Mouse (Mus musculus) erythroblast, embryonic 14.5 days (primary cell): Measurements from ENCODE around the gene Szt2. TPM values are rescaled to one million over a fixed set of nuclear protein-coding genes. Genes with fewer than 3 reads are reported as not detected.
A peak's percentile ranks its signal among the peaks of the same experiment; 100 is the strongest.

Experiments
- H3K27me3 ChIP-seq: 2 replicates; pipeline ENCODE4 v1.6.1; 2012; ENCODE audit warnings: inconsistent platforms; ENCODE audit not compliant: control insufficient read depth
- H3K36me3 ChIP-seq: 2 replicates; pipeline ENCODE4 v1.6.1; 2012; ENCODE audit warnings: mild to moderate bottlenecking, inconsistent platforms; ENCODE audit not compliant: control insufficient read depth
- H3K4me1 ChIP-seq: 2 replicates; pipeline ENCODE4 v1.6.1; 2012; ENCODE audit warnings: inconsistent platforms; ENCODE audit not compliant: control insufficient read depth
- H3K4me3 ChIP-seq: replicated peaks from 2 replicates; pipeline ENCODE3; 2012; ENCODE audit warnings: moderate library complexity, mild to moderate bottlenecking, inconsistent platforms
- H3K9me3 ChIP-seq: 2 replicates; pipeline ENCODE4 v1.6.1; 2012; ENCODE audit warnings: low read length, inconsistent platforms, mixed read lengths; ENCODE audit not compliant: control insufficient read depth
- GATA1 ChIP-seq: IDR thresholded peaks from 2 replicates; pipeline ENCODE4 v1.6.1; 2012; ENCODE audit warnings: low read length, inconsistent platforms, mixed read lengths
- TAL1 ChIP-seq: IDR thresholded peaks from 3 replicates; pipeline ENCODE4 v1.6.1; 2012; ENCODE audit warnings: low read length, inconsistent platforms, mixed read lengths
- polyA plus RNA-seq: library from polyadenylated mRNA; stranded (reverse); fragments of >175 nt; gene quantifications from 2 replicates; pipeline ENCODE4 v1.2.3, GENCODE M21; 2012

Szt2 gene
- polyA plus RNA-seq, 1 experiment: 9.3 TPM

DNA sequence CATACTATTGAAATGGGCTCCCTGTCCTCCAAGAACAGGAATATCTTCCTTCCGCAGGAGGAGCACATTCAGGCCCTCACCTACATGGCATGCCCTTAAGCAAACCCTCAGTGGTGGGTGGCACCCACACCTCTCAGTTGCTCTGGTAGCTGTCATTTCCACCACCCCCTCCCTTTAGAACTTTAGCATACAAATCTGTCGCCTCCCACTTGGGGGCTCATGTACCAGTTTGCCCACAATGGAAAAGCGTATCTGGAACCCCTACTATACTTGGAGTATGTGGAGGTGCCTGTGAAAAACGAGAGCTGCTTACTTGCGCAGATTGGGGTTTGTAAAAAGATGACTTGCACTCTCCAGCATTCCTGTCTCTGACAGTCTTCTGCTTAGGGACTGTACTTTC, 7.3 kb upstream of the Szt2 start:
- Histone ChIP-seq H3K36me3 (peaks cover 94% of the 10 kb centered on the region), H3K27me3 (no peaks in the 10 kb centered on the region)
- no peak for TF ChIP-seq GATA1
- no peak for TF ChIP-seq TAL1

DNA sequence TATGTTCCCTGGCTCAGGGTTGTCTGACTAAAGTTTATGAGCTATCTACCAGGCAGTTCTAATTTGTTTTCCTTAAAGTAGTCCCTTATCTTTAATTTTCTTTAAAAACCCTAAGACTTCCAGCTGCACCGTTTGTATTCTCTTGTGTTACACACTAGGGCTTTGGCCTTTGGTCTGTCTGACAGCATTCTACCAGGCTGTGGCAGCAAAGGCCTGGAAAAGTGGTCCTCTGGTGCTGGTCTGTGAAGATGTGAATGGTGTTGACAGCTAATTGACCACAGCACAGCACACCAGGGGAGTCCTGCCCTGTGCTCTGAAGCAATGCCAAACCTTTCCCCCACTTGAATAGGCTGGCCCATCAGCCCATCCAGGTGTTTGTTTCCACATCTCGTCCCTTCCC, 6.7 kb upstream of the Szt2 start:
- Histone ChIP-seq H3K27me3 (no peaks in the 10 kb centered on the region), H3K4me1 (peaks cover 17% of the 10 kb centered on the region), H3K36me3 (peaks cover 95% of the 10 kb centered on the region), H3K4me3 (no peak overlapping the region), H3K9me3 (no peaks in the 10 kb centered on the region)
- TF ChIP-seq GATA1 (no peak), TAL1 (no peak)

More for the DNA sequence above, 7.3 kb upstream of the Szt2 start:
- no peak overlapping the region for H3K4me3 ChIP-seq
- no peaks in the 10 kb centered on the region for H3K9me3 ChIP-seq
- H3K4me1 ChIP-seq: peaks cover 14% of the 10 kb centered on the region

DNA sequence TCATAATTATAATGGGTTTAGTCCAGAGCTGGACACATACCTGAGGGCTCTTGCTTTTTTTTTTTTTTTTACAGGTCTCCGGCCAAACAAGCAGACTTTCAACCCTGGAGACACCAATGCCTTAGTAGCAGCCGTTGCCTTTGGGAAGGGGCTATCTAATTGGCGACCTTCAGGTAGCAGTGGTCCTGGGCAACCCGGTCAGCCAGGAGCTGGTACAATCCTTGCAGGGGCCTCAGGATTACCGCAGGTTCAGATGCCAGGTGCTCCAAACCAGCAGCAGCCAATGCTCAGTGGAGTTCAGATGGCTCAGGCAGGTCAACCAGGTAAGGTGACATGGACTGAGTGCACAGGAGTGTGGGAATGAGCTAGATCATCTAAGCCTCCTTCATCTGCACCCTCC, 4.5 kb upstream of the Szt2 start:
- TF ChIP-seq GATA1: no peak
- no peak for TF ChIP-seq TAL1
- Histone ChIP-seq H3K27me3 (no peaks in the 10 kb centered on the region), H3K4me1 (peaks cover 22% of the 10 kb centered on the region), H3K36me3 (peaks cover 83% of the 10 kb centered on the region), H3K4me3 (no peak overlapping the region), H3K9me3 (no peaks in the 10 kb centered on the region)

DNA sequence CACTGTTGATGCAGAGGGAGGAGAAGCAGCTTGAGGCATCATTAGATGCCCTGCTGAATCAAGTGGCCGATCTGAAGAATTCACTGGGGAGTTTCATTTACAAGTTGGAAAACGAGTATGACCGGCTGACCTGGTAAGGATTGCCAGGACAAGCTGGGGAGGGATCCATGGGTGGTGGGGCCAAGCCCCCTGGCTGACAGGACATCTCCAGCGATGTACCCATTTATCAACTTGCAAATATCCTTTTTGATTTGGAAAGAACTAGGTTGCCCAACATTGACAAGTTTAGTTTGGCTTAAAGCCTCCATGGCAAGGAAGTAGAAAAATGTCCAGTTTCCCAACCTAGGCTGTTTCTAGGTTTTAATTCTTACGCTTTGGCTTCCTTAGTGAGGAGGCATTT, 1.8 kb upstream of the Szt2 start:
- peaks cover 69% of the 10 kb centered on the region for H3K36me3 ChIP-seq
- TF ChIP-seq GATA1 (no peak), TAL1 (no peak)
- H3K4me3 ChIP-seq: peak overlapping the region; percentile 89

DNA sequence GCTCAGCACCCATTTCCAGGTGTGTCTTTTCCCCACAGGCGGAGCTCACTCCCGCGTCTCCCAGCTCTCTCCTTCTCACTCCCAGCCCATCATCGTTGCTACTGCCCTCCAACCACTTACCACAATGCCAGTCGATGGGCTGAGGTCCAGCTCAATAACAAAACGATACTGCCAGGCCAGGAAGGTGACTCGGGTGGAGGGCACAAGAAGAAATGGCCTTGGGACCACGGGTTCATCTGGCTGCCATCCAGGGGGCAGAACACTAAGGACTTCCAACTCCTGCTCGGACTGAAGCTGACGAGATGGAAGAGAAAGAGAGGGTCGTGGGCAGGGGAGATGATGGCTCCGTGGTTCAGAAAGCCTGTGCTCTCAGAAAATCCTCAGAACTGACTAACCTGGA, 6.4 kb downstream of the Szt2 start:
- no peak overlapping the region for H3K4me3 ChIP-seq
- peaks cover 36% of the 10 kb centered on the region for H3K4me1 ChIP-seq
- no peaks in the 10 kb centered on the region for H3K9me3 ChIP-seq
- no peaks in the 10 kb centered on the region for H3K27me3 ChIP-seq
- peaks cover 82% of the 10 kb centered on the region for H3K36me3 ChIP-seq
- TF ChIP-seq GATA1: no peak
- no peak for TF ChIP-seq TAL1

More for the DNA sequence above, 1.8 kb upstream of the Szt2 start:
- Histone ChIP-seq H3K4me1 (peaks cover 37% of the 10 kb centered on the region), H3K27me3 (no peaks in the 10 kb centered on the region), H3K9me3 (no peaks in the 10 kb centered on the region)

DNA sequence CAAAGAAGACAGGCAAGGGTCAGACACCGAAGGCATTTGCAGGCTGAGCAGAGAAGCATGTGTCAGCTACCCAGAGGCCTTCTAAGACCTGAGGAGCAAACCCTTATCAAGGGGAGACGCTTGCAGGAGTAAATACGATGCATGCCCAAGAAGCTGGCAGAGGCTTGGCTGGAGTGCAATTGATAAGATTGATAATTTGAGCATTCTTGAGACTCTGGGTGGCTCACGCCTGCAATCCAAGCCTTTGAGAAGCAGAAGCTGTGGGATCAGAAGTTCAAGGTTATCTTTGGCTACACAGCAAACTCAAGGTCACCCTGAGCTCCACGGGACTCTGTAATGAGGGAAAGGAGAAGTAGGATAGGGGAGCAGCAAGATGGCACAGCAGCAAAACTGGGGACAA, 7.2 kb downstream of the Szt2 start:
- Histone ChIP-seq H3K27me3 (no peaks in the 10 kb centered on the region), H3K4me1 (peaks cover 29% of the 10 kb centered on the region), H3K36me3 (peaks cover 85% of the 10 kb centered on the region), H3K9me3 (no peaks in the 10 kb centered on the region), H3K4me3 (no peak overlapping the region)
- TF ChIP-seq TAL1: no peak
- TF ChIP-seq GATA1: no peak

DNA sequence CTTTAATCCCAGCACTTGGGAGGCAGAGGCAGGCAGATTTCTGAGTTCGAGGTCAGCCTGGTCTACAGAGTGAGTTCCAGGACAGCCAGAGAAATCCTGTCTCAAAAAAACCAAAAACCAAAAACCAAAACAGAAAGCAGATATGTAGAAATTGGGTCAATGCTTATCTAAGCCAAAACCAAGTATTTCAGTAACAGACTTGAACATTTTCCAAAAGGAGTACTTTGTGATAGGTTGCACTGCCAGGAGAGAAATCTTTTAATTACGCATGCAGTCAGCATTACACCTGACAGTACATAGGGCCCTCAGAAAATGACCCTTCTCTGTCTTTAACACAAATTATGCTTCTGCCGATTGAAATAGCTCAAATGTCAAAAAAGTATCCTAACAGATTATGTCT, 7.7 kb downstream of the Szt2 start:
- TF ChIP-seq TAL1 (no peak), GATA1 (no peak)
- Histone ChIP-seq H3K4me3 (no peak overlapping the region), H3K27me3 (no peaks in the 10 kb centered on the region), H3K9me3 (no peaks in the 10 kb centered on the region), H3K36me3 (peaks cover 89% of the 10 kb centered on the region), H3K4me1 (peaks cover 29% of the 10 kb centered on the region)

DNA sequence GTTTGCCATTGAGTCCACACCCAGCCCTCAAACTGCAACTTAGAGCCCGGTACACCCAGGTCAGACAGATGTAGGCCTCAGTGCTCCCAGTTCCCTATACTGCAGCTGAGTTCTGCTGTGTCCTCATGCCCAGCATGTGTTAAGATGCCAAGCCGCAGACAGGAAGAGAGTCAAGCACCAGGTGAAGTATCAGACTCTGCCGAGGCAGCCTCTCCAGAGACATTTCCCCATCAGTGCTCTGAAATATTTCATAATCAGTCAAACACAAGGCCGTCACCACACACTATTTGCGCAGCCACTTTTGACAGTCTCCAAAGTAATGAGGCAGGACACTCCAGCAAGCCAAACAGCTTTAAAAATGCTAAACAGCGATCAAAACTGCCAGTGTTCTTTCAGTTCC, 10.7 kb downstream of the Szt2 start:
- no peak for TF ChIP-seq TAL1
- TF ChIP-seq GATA1: no peak
- H3K27me3 ChIP-seq: no peaks in the 10 kb centered on the region
- peaks cover 98% of the 10 kb centered on the region for H3K36me3 ChIP-seq
- peaks cover 23% of the 10 kb centered on the region for H3K4me1 ChIP-seq
- H3K4me3 ChIP-seq: no peak overlapping the region
- H3K9me3 ChIP-seq: no peaks in the 10 kb centered on the region

DNA sequence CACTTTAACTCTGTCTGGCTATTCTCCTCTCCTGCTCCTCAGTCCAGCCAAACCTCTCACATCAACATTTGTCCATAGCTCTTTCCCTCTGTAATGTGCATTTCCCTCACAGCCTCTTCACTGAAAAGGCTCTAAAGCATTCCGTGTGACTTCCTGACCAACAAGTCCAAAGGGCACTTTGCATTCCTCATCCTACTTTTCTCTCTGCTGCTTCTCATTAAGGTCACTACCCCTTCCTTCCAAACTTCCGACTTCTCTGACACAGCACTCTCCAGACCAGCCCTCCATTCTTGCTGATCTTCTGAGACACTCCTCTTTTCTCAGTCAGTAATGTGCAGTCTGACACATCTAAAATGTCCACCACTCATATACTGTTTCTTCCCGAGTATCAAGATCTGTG, 12.6 kb downstream of the Szt2 start:
- TF ChIP-seq GATA1: no peak
- TF ChIP-seq TAL1: no peak
- no peaks in the 10 kb centered on the region for H3K27me3 ChIP-seq
- H3K4me3 ChIP-seq: no peak overlapping the region
- peaks cover 5% of the 10 kb centered on the region for H3K4me1 ChIP-seq
- peaks cover 98% of the 10 kb centered on the region for H3K36me3 ChIP-seq
- H3K9me3 ChIP-seq: no peaks in the 10 kb centered on the region

DNA sequence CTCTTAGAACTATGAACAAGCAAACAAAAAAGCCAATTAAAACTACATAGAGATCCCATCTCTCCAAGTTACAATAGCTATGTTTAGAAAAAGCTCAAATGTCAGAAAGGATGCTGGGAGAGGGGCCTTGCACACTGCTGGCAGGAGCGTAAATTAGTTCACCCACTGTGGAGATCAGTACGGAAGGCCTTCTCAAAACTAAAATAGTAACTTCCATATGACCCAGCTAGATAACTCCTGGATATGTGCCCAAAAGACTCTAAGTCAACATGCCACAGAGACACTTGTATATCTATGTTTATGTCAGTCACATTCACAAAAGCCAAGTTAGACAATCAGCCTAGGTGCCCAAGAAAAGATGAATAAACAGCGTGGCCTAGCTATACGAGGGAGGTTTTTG, 13.8 kb downstream of the Szt2 start:
- Histone ChIP-seq H3K4me3 (no peak overlapping the region), H3K4me1 (no peaks in the 10 kb centered on the region; the same call in 1 of the 2 replicates), H3K9me3 (no peaks in the 10 kb centered on the region), H3K27me3 (no peaks in the 10 kb centered on the region), H3K36me3 (peaks cover 98% of the 10 kb centered on the region)
- no peak for TF ChIP-seq TAL1
- TF ChIP-seq GATA1: no peak
